Mouse (Mus musculus) cerebellum, postnatal 4 days (tissue): ENCODE results near the gene AF067061.
"Not testable (repeated sequence)": the region's sequence is repeated elsewhere in the genome, so short reads cannot be mapped to it uniquely, and the experiment has no call there.

Experiments
- DNase-seq, 2 experiments: peaks; one replicate each; pipeline ENCODE4 v3.0.0; 2022; ENCODE audit warnings: low spot score in 2 of 2, mixed read lengths in 1 of 2

AF067061 gene

GRCm38 (mm10) chr13:120262870-120263269 is at the start of gene AF067061:
AF067061 (plus strand) TSS chr13:120263114.
- not testable (repeated sequence) for DNase-seq

DNA sequence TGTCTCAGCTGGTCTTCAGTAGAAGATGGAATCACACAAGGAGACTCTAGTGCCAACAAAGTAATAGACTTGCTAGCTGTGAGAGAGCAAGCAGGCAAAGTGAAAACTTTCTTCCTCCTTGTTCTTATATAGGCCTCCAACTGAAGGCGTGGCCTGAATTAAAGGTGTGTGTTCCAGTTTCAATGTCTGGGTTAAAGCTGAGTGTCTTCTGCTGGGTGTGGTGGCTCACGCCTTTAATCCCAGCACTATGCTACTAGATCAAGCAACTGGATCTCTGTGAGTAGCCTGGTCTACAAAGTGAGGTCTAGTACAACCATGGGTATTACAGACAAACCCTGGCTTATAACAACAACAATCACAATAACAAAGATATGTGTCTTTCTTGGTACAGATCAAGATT is 47.1 kb upstream of the AF067061 start, which contains the start of gene Gm21762:
Gm21762 (minus strand) TSS at position 101 of the 400 bp plus-strand sequence.
- not testable (repeated sequence) for DNase-seq

DNA sequence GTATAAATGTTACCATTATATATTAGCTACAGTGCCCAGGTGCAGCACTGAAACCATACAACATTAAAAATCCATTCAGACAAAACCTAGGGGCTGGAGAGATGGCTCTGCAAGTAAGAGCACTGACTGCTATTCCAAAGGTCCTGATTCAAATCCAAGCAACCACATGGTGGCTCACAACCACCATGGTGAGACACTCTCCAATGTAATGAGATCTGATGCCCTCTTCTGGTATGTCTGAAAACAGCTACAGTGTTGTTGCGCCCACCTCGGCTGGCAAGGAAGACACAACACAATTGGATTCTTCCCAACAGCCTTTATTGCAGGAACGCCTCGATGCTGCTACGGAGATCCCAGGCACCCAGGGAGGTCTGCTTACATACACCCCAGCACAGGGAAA is 42.0 kb upstream of the AF067061 start:
- DNase-seq: not testable (repeated sequence)

- not testable (repeated sequence) for DNase-seq
Observed at GRCm38 (mm10) chr13:120223012-120223659, 39.8 kb upstream of the AF067061 start.

DNA sequence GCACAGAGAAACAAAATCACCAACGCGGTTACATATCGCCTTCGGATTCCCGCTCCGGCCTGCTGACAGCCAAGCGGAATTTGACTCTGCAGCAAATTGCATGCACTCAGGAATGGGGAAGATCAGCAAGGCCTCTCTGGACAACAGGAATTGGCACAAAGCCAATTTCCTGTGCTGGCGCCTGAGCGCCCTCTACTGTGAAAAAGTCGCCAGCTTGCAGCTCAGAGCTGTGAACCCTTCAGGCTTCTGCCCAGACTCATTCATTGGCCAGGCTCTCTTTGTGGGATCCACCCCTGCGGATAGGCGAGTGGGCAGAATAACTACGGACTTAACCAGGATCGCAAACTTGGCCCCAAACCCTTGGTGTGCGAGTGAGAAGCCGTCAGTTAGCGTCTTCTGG is 31.1 kb upstream of the AF067061 start:
- not testable (repeated sequence) for DNase-seq

- not testable (repeated sequence) for DNase-seq
Observed at GRCm38 (mm10) chr13:120232447-120233049, 30.4 kb upstream of the AF067061 start.

- not testable (repeated sequence) for DNase-seq
Observed at GRCm38 (mm10) chr13:120238811-120239210, 24.1 kb upstream of the AF067061 start, which contains the start of gene Gm21731. Gm21731 (plus strand) TSS chr13:120239111.

DNA sequence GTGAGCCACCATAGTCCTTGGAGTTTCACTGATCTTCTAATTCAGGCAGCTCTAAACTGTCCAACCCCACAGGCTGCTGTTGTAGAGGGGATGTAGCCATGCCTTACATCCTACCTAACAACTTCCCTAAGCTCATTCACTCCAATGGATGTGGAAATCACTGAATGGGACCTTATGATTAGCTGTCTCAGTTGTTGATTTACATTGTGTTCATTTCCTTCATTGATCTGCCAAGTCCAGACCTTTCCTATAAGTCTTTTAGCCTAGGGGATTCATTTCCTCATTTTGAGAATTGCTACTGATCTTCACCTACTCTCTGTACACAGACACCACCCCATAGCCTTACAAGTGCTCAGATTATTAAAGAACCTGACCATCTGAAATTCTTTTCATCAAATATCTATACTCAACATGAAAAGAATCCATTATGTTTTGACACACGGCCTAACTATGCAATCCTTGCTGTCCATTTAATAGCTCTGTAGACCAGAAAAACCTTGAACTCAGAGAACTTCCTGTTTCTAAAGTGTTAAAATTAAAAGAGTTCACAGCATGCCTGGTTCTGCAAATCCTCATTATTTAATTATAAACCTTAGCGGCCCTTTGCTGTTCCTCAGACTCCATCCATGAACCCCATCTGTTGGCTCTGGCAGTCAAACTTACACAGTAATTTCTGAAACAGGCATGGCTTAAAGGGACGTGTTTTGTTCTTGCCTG is 11.5 kb upstream of the AF067061 start:
- DNase-seq: not testable (repeated sequence)

DNA sequence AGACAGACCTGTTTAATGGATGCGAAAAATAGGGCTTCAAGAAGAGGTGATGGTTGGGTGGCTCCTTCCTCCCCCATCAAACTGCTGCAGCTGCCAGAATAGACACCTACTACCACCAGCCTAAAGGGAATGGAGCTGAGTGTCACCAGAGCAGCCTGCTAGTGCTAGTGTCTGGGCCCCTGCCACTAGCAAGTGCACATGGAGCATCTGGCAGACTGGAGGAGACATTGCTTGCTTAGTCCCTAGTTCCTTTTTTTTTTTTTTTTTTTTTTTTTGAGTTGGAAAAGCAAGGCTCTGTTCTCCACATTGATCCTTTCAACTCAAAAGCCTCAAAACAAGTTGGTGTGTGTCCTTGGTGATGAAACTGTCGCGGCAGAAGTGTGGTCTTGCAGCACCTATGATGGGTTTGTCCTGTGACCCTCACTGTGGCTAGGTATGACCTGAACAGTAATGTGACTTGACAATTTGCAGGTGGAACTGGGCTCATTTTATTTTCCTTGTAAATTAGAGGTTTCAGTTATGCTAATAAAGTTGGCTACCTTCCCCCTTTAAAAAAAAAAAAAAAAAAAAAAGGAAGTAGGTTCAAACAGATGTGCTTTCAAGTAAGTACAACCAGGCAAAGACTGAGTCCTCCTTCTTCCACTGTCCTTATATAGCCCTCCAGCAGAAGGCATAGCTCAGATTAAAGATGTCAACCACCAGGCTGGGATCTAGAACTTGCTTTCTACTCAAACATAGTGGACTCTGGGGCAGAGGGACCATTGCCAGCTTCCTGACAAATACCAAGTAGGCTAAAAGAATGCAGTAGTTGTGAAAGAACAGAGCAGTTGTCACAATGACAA is 3.9 kb upstream of the AF067061 start:
- not testable (repeated sequence) for DNase-seq

- DNase-seq: not testable (repeated sequence)
Observed at GRCm38 (mm10) chr13:120259718-120260117, 3.2 kb upstream of the AF067061 start.

GRCm38 (mm10) chr13:120277837-120278236 is 14.9 kb downstream of the AF067061 start:
- DNase-seq: not testable (repeated sequence)

DNA sequence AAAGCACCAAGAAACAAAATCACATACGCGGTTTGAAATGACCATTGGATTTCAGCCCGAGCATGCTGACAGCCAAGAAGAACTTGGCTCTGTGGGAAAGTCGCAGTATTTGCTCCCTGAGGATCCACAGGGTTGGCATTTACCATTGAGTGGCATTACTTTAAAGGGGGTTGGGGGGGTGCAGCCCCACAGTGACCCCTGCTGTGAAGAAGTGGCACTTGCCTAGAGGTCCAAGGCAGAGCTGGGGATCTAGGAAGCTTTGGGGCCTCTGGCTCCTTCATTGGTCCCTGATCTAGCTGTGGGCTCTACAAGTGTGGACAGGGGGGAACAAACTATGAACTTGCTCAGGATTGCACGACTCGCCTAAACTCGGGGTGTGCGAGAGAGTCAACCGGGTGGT is 15.9 kb downstream of the AF067061 start:
- no peak for DNase-seq

GRCm38 (mm10) chr13:120299324-120299894 is 36.5 kb downstream of the AF067061 start:
- no peak for DNase-seq

DNA sequence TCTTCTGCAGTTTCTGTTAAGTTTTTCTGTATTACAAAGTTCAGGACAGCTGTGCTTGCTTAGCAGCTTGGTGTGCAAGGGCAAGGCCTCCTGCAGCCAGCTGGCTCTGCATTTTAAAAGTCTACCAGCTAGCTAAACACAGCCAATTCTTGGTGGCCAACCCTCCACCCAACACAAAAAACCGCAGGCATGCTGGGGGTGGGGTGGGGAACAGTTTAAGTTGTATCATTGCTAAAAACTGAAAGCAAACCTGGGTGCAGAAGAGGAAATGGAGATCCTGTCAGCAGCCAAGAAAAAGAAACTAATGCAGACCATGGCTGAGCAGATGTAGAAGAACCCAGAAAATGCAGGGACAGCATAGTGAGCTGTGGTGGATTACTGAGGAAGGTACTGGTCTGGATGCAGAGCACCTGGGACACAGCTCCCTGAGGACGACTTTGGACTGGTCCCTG is 37.1 kb downstream of the AF067061 start, which contains the start of gene BC147527:
BC147527 (plus strand) TSS at position 402 of the 452 bp plus-strand sequence.
- no peak for DNase-seq

GRCm38 (mm10) chr13:120300853-120301252 is 37.9 kb downstream of the AF067061 start:
- no peak for DNase-seq

DNA sequence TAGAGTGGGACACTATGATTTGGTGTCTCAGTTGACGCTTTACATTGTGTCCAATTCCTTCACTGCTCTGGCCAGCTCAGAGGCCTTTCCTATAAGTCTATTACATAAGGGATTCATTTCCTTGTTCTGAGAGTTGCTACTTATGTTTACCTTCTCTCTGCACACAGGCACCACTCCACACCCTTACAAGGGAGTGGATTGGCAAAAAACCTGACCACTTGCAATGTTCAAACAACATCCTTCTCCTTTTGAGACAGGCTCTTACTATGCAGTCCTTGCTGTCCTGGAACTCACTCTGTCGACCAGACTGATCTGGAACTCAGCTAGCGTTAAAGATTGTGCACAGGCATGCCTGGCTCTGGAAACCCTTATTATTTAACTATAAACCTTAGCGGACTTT is 47.8 kb downstream of the AF067061 start:
- no peak for DNase-seq

DNA sequence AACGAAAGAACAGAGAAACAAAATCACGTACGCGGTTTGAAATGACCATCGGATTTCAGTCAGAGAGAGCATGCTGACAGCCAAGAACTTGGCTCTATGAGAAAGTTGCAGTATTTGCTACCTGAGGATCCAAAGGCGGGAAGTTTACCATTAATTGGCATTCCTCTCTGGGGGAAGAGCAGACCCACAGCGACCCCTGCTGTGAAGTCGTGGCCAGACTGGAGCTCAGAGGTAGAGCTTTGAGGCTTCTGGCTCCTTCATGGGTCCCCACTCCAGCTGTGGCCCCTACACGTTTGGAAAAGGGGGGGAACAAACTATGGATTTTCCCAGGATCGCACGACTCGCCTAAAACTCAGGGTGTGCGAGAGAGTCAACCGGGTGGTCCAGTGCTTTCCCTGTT is 50.7 kb downstream of the AF067061 start:
- no peak for DNase-seq
